Mouse (Mus musculus) naive thymus-derived CD4-positive, alpha-beta T cell, adult 2 months (primary cell): ENCODE results near the gene Mrps12.
"Not testable (repeated sequence)": the region's sequence is repeated elsewhere in the genome, so short reads cannot be mapped to it uniquely, and the experiment has no call there.

Experiments
- DNase-seq: peaks from one replicate; pipeline ENCODE4 v3.0.0-alpha.2; 2011; ENCODE audit warnings: low read depth

The Mrps12 gene

DNA sequence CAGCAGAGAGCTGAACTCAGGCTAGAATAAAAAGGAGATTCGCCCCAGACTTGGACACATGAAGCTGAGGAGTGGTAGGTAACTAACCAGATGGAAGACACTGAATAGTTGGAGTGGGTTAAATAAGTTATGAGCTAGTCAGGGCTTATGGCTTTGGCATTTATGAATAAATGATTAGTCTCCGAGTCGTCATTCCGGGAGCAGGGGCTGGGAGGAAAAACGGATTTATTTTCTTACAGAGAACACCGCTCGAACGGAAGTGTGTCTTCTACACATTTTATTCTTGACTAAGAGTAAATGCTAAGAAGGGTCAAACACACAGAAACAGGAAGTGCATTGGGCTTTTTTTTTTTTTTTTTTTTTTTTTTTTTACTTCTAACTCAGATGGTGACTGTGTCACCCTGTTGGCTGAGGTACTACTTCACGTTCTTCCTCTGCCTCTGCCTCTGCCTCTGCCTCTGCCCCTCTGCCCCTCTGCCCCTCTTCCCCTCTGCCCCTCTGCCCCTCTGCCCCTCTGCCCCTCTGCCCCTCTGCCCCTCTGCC is 38.9 kb downstream of the Mrps12 start:
- DNase-seq: peak; percentile 64

DNA sequence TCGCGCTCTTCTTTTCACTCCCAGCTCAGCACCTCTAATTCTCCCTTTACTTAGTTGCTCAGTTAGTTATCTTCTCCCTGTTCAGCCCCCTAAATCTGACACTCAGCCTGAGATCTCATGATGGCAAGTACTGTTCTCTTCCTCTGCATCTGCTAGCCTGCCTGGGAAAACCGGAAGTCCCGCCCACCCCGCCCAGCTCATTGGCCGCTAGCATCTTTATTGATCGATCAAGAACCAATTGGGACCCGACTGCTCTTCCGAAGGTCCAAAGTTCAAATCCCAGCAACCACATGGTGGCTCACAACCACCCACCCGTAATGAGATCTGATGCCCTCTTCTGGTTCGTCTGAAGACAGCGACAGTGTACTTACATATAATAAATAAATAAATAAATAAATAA is 40.3 kb downstream of the Mrps12 start:
- not testable (repeated sequence) for DNase-seq

- DNase-seq: no peak
Observed at GRCm38 (mm10) chr7:28700269-28700668, 41.4 kb downstream of the Mrps12 start.

DNA sequence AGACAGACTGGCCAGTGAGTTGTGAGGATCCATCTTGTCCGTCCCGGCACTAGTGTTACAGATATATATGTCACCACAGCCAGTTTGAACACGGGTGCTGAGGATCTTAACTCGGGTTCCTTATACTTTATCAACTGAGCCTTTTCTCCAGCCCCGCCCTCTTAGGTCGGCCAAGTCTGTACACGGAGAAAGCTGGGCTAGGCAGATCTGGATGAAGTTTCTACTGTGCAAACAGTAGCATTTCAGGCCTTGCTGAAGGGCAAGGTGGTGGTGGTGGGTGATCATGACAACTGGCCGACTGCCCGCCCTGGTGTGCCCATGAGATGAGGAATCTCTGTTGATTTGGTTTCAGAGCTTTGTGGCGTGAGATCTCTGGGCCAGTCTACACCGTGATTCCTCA is 44.3 kb downstream of the Mrps12 start:
- no peak for DNase-seq

GRCm38 (mm10) chr7:28694966-28695511 is 46.6 kb downstream of the Mrps12 start:
- DNase-seq: no peak

DNA sequence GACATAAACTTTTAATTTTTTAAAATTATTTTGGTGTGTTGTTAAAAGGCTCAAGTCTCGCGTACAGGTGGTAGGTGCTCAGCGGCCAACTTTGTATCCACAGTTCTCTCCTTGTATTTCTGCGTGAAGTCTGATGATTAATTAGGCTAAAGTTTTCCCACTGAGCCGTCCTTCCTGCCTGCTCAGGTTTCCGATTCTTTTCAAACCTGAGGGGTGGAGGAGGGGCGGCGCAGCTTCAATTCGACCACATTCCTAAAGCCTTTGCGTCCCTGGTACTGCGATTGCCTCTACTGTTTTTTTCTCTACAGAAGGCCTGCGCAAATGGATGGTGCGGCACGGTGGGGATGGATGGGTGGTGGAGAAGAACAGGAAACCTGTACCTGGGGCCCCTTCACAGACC is 47.2 kb downstream of the Mrps12 start:
- DNase-seq: peak; percentile 42

DNA sequence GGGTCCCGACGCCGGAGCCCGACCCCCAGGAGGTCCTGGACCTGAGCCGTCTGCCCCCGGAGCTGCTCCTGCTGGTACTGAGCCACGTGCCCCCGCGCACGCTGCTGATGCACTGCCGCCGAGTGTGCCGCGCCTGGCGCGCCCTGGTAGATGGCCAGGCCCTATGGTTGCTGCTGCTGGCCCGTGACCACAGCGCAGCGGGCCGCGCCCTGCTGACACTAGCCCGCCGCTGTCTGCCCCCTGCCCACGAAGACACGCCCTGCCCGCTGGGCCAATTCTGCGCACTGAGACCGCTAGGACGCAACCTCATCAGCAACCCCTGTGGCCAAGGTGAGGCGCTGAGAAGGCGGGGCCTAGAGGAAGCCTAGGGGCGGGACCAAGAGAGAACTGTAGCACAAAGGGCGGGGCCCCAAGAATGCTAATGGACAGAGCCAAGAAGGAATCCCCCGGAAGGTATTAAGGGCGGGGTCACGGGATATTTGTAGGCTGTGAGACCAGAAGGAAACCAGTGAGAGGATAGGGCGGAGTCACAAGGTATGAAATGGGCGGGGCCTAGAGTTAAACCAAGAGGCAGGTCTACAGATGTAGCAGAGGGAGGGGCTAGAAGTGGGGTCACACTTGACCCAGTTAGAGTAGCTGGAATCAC is 48.2 kb downstream of the Mrps12 start:
- peak; percentile 89 for DNase-seq

DNA sequence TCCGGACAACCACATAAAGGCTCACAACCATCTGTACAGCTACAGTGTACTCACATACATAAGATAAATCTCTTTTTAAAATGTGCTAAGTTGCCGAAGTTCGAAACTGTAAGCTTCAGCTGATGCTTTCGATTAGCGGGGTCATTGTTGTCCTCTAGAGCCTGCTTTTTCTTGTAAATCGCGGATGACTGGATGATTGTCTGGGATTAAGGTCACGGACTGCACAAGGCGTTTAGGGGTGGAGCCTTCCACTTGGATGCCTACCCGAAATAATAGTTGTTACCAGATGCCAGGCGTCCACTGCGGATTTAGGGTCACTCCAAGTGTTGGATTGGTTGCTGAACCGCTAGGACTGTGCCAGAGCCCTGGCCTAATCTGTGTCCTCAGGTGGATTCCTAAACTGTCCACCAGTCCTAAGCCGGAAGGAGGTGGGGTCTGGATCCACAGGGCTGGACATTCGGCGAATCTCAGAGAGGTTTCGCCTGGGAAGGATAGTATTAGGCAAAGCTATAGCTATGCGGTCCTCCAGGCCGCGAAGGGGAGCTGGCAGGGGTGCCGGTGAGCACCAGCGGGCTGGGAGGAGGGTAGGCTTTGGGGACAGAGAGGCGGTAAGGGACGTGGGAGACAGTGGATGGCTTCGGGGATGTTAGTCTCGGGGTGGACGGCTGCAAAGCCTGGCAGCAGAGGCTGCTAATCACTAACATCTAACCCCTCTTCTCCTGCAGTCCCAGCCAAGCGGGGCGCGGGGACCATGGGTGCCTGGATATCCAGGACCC is 48.9 kb downstream of the Mrps12 start, which contains the start of gene Fbxo27:
TSS of gene Fbxo27 (plus strand) at position 305 of the 776 bp plus-strand sequence.
- no peak for DNase-seq

GRCm38 (mm10) chr7:28691075-28691474 is 50.5 kb downstream of the Mrps12 start:
- no peak for DNase-seq
